Mouse (Mus musculus) T-helper 1 cell (primary cell): ENCODE data around the gene Mrps9.
"Not testable (repeated sequence)": the region's sequence is repeated elsewhere in the genome, so short reads cannot be mapped to it uniquely, and the experiment has no call there.

Source experiments
- in situ Hi-C: fragments of 300-600 bp; cut with MboI, MseI; formaldehyde crosslinking; loops from one replicate; pipeline ENCODE4 v1.15.1; 2025; ENCODE audit warnings: high pct_unique_total_duplicates

Gene Mrps9

DNA sequence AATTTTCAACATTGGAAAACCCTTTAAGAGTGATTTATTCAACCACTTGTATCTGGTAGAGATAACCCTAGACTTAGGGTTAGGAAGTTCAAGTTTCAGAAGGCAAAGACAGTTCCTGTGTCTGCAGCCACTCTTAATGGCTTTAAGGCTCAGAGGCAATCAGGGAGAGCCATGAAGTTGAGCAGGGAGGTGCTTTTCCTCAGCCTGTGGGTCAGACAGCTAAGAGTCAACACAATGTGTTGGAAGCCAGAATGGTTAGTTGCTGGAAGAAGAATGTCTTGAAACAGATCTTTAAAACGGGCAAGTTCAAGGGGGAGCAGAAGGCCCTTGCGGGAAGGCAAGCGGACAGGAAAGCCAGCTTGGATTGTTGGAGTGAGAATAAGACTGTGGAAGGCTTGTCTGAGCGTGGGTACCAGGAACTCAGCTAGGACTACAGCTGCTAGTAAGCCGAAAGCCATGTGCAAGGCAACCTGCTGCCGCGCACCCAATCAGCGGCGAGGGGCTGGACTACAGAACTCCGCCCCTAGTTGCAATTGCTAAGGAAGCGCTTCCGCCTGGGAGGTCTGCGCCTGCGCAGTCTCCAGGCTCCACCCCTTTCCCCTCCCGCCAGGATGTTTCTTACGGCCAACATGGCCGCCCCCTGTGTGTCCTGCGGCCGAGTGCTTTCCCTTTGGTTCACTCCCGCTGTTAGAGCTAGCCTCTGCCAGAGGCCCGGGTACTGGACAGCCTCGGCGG, at the start of gene Mrps9:
Gene Mrps9, plus strand, starts transcription at position 571 of the 735 bp plus-strand sequence.
- in situ Hi-C loops, result no loop called here

DNA sequence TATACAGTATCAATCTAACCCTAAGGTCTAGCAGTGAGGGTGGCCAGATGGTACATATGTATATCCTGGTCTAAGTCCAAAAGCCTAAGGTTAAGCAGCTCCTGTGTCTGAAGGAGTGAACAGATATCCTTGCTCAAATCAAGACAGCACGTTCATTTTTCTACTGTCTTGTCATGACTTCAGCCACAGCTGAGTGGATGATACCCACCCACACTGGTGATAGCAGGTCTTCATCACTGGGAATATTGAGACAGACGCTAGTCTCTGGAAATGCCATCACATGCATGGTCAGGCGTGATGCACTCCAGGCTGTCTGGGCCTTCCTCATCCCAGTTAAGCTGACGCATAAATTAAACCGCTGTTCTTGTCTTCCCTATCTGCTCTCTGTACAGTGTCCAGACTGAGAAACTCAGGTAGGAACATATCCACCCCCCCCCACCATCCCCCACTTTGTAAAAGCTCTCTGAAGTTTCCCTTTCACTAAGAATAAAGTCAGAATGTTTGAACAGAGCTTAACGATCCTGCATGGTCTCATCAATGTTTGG, 37.7 kb upstream of the Mrps9 start:
- in situ Hi-C loops, result no loop called here

DNA sequence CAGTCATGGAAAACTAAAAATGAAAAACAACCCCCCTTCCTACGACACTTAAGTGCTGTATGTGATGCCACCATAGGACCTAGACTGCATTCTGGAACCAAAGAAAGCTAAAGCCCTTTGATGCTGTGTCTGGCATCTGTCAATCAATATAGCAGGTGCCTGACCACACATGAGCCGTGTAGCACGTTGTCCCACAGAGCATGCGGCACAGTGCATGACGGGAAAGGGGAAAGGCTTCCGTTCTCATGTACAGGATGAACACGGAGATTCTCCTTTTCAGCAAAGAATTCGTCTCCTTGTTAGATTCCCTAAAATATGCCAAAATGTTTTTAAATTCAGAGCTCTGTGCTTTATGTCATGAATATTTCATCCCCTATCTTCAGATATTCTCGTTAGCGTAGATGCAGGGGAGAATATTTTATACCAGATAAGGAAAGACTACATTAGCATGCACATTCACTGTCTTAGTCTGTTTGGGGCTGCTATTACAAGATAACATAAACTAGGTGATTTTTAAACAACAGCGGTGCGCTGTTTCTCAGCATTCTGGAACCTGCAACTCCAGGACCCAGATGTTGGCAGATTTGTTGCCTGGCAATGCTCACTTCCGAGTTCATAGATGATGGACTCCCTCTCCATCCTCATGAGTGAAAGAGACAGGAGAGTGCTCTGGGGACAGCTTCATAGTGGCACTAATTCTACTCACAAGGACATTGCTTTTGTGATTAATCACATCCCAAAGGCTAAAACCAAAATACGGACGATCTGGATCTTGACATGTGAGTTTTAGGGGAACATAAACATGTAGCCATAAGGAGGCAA, 36.0 kb upstream of the Mrps9 start:
- in situ Hi-C loops, result no loop called here

DNA sequence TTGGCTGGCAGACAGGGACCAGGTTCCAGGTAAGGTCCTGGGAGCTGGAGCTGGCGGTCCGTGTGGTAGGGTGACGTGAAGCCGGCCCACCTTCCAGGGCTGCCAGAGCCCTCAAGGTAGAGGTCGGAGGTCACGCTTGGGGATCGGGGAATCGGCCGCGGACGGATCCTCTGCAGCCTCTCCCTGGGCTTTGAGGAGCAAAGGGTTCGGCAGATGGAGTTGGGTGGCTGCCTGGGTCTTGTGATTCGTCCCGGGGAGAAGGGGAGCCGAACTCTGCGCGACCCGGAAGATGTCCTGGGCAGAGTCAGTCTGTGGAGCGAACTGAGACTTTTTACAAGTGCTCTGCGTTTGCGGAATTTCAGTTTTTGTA, 350 bp downstream of the Mrps9 start:
- in situ Hi-C loops, result no loop called here

DNA sequence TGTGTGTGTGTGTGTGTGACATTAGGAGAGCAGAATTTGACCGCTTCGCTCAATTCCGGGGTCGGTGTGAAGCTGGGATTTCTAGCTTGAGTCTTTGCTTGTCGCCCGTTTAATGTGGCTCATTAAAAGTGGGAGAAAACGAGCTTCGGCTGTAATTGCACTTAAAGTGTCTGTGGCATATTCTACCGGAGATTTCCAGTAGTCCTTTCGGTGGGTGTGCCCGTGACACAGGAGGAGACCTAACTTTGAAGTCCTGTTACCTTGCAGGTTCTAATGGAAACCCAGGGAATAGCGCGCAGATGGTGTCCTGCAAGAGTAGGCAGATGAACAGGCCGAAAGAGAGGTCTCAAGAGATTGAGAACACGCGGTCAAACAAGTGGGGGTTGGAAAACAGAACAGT, 777 bp downstream of the Mrps9 start:
- in situ Hi-C loops, result no loop called here

DNA sequence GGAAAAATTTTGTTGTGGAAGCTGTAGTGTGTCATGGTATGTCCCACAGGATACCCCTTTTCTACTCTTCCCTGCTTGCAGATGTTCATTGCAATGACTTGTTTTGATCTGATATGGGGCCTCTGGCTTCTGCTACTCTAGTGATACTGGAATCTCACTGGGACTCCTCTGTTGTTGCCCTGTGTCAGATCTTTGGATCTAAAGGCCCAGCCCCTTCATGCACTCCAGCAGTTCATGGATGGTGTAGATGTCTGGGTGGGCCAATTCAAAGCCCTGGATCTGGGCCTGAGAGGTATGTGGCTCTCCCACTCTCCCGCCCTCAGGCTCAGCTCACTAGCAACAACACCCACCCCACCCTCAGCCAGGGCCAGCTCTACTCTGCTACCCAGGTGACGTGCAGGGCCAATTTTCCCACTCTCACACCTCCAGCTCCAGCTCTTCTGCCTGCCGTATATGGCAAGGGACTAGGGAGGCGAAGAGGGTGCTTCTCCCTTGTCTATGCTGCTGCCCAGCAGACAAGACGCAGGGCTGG, 13.8 kb downstream of the Mrps9 start:
- in situ Hi-C loops, result no loop called here

DNA sequence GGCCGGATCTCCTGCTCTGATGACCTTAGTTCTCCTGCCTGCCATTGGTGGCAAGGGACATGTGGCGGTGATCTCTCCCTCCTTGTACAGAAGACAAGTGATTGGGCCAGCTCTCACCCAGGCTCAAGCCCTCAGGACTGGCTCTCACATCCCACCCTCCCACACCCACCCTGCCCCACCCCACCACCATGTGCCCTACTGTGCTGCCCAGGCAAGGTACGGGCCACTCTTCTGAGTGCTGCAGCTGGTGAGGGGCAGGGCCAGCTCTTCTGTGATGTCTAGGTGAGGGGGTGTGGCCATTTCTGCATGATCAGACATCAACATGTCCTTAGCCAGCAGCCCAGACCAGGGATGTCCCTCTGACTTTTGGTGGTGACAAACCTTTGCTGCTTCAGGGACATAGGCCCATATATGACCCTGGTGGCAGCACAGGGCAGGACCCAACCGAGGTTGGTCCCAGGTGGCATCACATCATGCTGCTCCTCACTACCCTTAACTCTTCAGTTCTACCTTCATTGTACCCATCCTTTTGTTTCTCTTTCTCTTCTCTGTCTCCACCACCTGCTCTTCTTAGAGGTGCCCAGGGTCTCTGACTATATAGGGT, 14.4 kb downstream of the Mrps9 start:
- in situ Hi-C loops, result no loop called here

DNA sequence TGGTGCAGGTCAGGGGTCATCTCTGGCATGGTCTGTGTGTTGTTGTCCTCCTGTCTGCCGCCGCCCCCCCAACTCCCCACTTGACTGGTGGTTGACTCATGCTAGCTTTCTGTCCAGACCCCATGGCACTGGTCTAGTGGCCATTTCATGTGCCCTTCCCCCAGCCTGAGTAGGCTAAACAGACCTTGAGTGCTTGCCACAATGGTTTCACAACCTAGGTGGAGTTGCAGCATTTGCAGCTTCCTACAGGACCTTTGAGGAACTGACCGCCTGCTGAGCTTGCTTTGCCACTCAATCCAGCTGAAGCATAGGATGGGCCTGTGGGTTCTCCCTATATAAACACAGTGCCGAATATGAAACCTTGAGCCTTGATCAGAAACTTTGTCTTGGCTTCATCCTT, 15.0 kb downstream of the Mrps9 start:
- in situ Hi-C loops, result no loop called here

DNA sequence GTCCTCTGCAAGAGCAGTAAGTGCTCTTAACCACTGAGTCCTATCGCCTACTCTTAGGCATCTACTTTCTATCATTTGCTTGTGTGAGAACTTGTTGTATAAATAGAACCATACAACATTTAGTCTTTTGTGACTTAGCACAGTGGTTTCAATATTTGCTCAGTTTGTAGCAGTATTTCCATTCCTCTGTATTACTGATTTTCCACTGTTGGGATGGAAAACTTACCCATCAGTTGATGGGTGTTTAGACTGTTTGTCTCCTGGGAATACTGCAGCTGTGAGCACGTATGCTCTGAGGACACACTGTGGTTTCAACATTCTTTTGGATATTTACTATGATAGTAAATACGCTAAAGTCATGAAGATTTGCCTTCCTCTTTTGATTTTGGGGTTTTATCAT, 16.2 kb downstream of the Mrps9 start:
- in situ Hi-C loops, result no loop called here

DNA sequence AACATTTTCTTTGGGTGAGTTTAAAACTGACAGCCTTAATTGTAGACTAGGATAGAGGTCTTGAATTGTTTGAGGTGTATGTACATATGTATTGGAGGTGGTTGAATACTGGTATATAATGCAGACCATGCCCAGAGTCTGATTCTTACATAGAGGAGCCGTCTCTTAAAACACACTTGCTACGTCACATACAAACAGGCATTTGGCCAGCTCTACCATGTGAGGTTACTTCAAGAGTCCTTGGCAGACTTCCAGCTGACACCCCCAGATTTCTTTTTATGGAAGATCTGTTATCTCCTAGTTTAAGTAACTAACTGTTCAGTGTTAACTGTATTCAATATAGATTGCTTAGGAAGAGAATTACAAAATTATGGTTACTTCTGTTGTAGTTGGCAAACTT, 23.1 kb downstream of the Mrps9 start:
- in situ Hi-C loops, result no loop called here

DNA sequence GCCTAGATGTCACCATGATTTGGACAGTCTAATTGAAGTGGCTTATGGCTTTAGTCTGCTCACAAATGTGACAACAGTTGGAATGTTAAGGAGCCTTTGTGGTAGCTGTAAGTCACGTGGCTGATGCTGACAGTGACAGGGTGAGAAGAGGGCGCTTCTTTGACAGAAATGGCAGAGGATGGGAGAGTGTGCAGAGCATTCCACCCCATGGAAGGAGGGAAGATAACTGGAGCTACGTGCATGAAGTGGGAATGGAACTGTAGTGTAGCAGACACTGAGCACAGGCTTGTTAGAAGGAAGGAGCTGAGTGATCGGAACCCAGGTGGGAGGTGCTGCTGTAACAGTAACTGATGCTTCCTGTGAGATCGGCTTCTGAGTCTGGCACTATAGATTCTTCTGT, 24.2 kb downstream of the Mrps9 start:
- in situ Hi-C loops, result no loop called here

DNA sequence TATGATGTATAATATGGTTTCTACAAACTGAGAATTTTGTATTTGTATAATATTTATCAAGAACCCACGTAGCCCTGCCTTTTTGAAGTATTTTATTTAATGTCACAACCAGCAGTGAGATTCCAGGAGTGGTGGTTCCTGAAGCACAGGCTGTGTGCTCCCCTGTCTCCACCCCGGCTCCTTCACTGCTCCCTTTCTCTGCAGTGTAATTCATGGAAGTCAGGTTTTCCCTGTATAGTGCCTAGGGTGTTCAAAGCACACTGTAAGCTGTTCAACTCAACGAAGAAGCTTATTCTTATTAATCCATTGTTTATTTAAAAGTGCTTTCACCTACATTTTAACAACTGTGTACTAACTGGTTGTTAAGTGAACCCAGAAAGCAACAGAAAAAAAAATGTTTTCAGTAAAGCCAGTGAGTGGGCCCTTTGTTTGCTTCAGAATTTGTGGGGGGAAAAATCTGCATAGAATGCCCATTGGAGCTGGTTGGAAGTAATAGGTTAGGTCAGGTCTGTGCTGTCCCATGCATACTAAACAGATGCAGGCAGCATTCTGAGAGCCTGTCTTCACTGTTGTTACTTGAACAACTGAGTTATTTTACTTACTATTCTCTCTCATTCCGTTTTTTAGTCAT, 25.5 kb downstream of the Mrps9 start:
- in situ Hi-C loops, result no loop called here

DNA sequence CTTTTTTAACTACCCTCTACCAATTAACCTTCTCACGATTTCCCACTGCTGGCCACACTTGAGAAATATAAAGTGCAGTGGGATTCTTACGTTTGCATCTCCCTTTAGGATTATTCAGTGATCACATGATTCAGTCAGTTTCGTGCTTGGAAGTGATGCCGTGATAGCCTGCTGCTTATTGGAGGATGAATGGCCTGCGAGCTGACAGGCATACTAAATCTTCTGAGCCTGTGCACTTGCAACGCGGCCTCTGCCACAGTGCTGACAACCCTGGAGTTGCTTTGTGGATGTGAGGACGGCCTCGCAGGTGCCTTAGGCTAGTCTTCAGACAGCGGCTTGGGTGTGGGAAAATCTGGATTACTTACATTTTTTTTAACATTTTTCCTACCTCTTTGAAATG, 26.2 kb downstream of the Mrps9 start:
- in situ Hi-C loops, result no loop called here

DNA sequence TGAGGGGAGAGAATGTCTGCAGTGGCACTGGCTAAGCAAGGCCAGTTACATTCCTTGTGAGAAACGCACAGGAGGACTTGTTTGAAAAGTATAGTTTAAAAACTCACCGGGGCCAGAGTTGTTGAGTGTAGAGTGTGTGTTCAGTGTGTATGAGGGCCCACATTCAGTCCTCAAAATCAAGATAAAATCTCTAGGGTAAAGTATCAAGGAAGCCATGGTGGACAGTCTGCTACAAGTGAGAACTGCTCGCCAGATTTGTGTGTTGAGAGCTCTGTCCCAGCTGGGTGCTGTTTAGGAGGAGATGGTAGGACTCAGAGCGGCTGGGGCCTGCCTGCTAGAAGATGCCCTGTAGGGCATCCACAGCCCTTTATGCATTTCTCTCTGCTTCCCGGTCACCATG, 27.8 kb downstream of the Mrps9 start:
- in situ Hi-C loops, result no loop called here

DNA sequence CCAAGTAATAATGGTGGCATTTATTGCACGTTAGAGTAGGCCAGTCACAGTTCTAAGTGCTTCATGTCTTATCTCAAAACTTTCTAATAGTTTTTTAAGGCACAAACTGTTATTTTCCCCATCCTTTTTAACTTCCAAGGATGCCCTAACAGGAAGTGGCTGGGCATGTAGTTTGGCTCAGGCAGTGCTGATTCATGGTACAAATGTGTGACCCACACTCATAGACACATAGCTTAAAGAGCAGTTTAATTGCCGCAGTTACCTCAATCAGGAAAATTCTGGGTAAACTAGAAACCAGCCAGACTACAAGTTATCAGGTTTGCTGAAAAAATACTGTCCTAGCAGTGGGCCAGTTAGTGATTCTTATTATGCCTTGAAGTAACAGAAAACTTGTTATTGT, 31.2 kb downstream of the Mrps9 start:
- in situ Hi-C loops, result no loop called here

DNA sequence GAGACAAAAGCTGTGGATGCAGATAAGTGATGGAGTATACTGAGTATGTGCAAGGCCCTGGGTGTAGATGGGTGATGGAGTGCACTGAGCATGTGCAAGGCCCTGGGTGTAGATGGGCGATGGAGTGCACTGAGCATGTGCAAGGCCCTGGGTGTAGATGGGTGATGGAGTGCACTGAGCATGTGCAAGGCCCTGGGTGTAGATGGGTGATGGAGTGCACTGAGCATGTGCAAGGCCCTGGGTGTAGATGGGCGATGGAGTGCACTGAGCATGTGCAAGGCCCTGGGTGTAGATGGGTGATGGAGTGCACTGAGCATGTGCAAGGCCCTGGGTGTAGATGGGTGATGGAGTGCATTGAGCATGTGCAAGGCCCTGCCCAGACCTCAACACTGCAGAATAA, 32.4 kb downstream of the Mrps9 start:
- in situ Hi-C loops, result not testable (repeated sequence)

DNA sequence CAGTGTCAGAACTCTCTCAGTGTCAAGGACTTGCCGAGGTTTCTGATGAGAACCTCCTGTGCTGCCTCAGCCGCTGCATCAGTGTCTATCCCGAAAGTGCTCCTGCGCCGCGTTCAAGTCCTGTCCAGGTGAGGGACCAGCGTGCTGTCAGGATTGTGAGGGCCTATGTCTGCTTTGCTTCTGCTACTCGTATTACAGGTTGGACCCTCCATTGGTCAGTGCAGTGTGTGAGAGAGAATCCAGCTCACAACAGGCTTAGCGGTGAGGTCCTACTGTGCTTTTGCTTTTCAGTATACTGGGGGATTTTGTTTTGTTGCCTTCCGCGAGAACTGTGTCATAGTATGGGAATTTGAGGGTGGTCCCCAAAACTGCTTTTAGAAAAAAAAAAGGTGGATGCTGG, 36.8 kb downstream of the Mrps9 start:
- in situ Hi-C loops, result no loop called here

DNA sequence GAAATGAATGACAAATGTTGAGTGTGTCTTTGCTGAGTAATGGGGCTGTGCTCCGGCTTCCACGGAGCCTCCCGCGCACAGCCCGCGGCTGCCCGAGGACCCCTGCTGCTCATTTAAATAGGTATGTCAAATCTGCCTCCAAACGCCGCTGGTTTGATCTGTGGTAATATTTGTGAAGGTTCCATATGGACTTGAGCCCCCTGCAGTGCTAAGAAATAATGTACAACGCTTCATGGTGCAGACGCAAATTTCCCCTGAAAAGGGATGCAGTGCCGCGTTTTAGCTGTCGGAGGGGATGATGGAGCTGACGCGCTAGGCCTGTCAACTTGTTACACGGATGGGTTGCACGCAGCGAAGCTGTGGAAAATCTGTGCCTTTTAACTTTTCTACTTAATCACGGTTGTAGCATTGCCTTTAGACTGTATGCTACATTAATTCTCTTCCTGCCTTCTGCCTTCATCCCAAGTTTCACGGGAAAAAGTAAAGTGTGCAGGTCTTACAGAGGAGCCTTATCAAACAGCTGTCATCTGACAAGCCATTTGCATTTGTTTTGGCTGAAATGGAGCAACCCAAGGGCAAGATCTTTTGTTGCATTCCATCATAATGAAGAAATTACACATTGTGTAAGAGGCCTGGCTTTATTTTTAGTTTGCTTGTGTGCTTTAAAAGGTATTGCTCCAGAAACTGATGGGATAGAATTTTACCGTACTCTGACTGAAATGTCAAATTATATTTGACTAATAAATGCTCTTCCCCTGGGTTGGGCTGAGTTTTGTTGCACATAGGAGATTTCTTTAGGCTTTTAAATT, 37.7 kb downstream of the Mrps9 start:
- in situ Hi-C loops, result no loop called here

DNA sequence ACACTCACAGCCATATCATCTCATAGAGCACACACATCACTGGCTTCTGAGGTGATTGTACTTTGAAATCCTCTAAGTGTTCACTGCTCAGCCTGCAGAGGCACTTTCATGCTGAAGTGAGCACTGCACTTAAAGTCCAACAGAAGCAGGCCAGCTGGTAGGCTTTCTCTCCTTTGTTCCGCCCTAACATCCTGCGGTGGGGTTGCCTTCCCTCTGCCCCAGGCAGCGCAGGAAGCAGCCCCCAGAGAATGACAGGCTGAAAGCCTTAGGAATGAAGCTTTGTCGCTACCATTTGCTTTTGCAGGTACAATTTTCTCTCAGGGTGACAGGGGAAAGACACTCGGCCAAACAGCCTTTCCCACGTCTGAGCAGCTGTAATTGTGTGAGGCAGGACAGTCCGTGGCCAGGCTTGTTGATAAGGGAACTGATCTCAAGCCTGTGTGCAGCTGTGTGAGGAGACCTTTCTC, 38.4 kb downstream of the Mrps9 start:
- in situ Hi-C loops, result no loop called here

DNA sequence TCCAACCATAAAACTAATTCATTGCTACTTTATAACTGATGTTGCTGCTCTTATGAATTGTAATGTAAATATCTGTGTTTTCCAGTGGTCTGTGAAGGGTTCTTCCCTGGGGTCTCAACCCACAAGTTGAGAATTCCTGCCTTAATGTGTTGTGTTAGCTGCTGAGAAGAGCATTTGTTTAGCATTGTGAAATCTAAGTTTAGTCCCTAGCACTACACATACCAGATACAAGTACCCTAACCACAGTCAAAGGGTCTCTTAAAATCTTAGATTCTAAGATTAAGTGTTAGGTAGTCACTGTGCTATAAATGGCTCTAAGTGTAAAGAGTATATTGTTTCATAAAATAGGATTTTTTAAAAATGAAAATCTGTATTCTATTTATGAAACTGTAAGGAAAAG, 43.7 kb downstream of the Mrps9 start:
- in situ Hi-C loops, result no loop called here

DNA sequence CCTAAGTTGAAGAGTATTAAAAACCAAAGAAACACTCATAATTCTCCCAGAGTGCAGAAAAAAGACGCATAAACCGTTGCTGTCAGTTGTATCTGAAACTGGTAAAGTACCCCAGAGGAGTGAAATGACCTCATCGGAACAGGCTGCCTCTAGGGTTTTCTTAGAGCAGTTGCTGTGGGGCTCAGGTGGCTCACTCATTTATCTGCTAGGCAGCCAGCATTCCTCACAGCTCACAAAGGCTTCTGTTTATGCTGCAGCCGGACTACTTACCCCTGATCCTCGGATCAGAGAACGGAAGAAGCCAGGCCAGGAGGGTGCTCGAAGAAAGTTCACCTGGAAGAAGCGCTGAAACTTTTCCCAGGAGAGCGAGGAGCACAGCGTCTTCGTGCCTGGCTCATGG, 54.1 kb downstream of the Mrps9 start:
- in situ Hi-C loops, result no loop called here
